Comparison of ENCODE assay signal across 14 mouse cellular contexts in genomic region chr16:7602428-7602827, GRCm38 (mm10).
DNase-seq lines count a peak whose midpoint lies in the region; ATAC-seq lines count a peak whose summit lies in the region.
"Had no signal": no experiment of that assay in that cellular context is flagged by ENCODE, and none has a peak within 500 bp of the region (broad histone marks: within the 10 kb centered on the region; RNA-seq: fewer than 3 reads in every experiment).

No protein-coding gene starts in this region.

- DNase-seq in adrenal gland, adult 2 months: peak; percentile 4
- no peak for DNase-seq in adrenal gland, postnatal 4 days (ENCODE audit: low spot score in 2 of 2)
- DNase-seq in gastrocnemius, postnatal 14 days: peak; percentile 4
- no peak for DNase-seq in gastrocnemius, postnatal 25 days
- DNase-seq in kidney, postnatal 4 days: peak; percentile 3 to 8
- peak; percentile 62 for DNase-seq in midbrain, embryonic 14.5 days
- DNase-seq: adrenal gland, adult 8-10 months; cerebellum, adult 11-12 months; thymus, adult 2 months had no signal

- 39% methylated on average over 1 of the region's 1 CpGs for WGBS in kidney, embryonic 14.5 days
- 34% methylated on average over 1 of the region's 1 CpGs for WGBS in midbrain, embryonic 14.5 days
- WGBS in midbrain, embryonic 13.5 days: 34% methylated on average over 1 of the region's 1 CpGs

- H3K27me3 ChIP-seq in kidney, embryonic 14.5 days (ENCODE audit: control insufficient read depth, insufficient read depth, low read length): no peaks in the 10 kb centered on the region
- H3K27me3 ChIP-seq in midbrain, embryonic 14.5 days (ENCODE audit: control insufficient read depth, insufficient read depth, low read length): no peaks in the 10 kb centered on the region
- H3K27me3 ChIP-seq in midbrain, embryonic 13.5 days: no peaks in the 10 kb centered on the region
- H3K27me3 ChIP-seq: limb, embryonic 12.5 days had no signal

- ATAC-seq in kidney, embryonic 14.5 days (ENCODE audit: low FRiP score, low TSS enrichment): no peak
- no peak for ATAC-seq in midbrain, embryonic 14.5 days (ENCODE audit: low FRiP score, low TSS enrichment)
- no peak for ATAC-seq in midbrain, embryonic 13.5 days
- ATAC-seq: intestine, embryonic 16.5 days had no signal

- no peak overlapping the region for H3K4me2 ChIP-seq in kidney, embryonic 14.5 days (replicated peaks; ENCODE audit: low read depth, low read length)
- no peak overlapping the region for H3K4me2 ChIP-seq in midbrain, embryonic 14.5 days (ENCODE audit: low read length)
- H3K4me2 ChIP-seq in midbrain, embryonic 13.5 days (replicated peaks): no peak overlapping the region
- H3K4me2 ChIP-seq: limb, embryonic 12.5 days had no signal

- H3K36me3 ChIP-seq in kidney, embryonic 14.5 days (ENCODE audit: control insufficient read depth, insufficient read depth, low read length): no peaks in the 10 kb centered on the region
- H3K36me3 ChIP-seq in midbrain, embryonic 14.5 days (ENCODE audit: control insufficient read depth, insufficient read depth, low read length): no peaks in the 10 kb centered on the region
- H3K36me3 ChIP-seq in midbrain, embryonic 13.5 days: no peaks in the 10 kb centered on the region
- H3K36me3 ChIP-seq: limb, embryonic 12.5 days had no signal

- no peaks in the 10 kb centered on the region for H3K4me1 ChIP-seq in kidney, embryonic 14.5 days (ENCODE audit: control insufficient read depth, insufficient read depth, low read length)
- H3K4me1 ChIP-seq in midbrain, embryonic 14.5 days (ENCODE audit: control insufficient read depth, insufficient read depth, low read length): no peaks in the 10 kb centered on the region
- H3K4me1 ChIP-seq in midbrain, embryonic 13.5 days (replicated peaks): no peaks in the 10 kb centered on the region; the same call in 1 of the 2 replicates

- intact Hi-C loops in gastrocnemius, postnatal 14 days (cut with DNase I; ENCODE audit: low total_unique reads): no loop called here

- H3K9ac ChIP-seq in kidney, embryonic 14.5 days (ENCODE audit: low read depth, low read length): no peak overlapping the region
- no peak overlapping the region for H3K9ac ChIP-seq in midbrain, embryonic 14.5 days (replicated peaks; ENCODE audit: low read length)
- no peak overlapping the region for H3K9ac ChIP-seq in midbrain, embryonic 13.5 days (replicated peaks)
- H3K9ac ChIP-seq: limb, embryonic 12.5 days had no signal

- H3K4me3 ChIP-seq in kidney, embryonic 14.5 days (ENCODE audit: low read length): no peak overlapping the region
- no peak overlapping the region for H3K4me3 ChIP-seq in midbrain, embryonic 14.5 days (replicated peaks; ENCODE audit: low read depth, low read length)
- H3K4me3 ChIP-seq in midbrain, embryonic 13.5 days (replicated peaks): no peak overlapping the region
- H3K4me3 ChIP-seq: limb, embryonic 12.5 days had no signal

- peaks cover 3% of the 10 kb centered on the region; the same call in 1 of the 2 replicates for H3K9me3 ChIP-seq in kidney, embryonic 14.5 days (ENCODE audit: control insufficient read depth, low read length)
- no peaks in the 10 kb centered on the region for H3K9me3 ChIP-seq in midbrain, embryonic 14.5 days (ENCODE audit: control insufficient read depth, low read length)
- no peaks in the 10 kb centered on the region for H3K9me3 ChIP-seq in midbrain, embryonic 13.5 days
- H3K9me3 ChIP-seq: limb, embryonic 12.5 days had no signal

- H3K27ac ChIP-seq in kidney, embryonic 14.5 days (ENCODE audit: low read depth, low read length): no peak overlapping the region
- no peak overlapping the region for H3K27ac ChIP-seq in midbrain, embryonic 14.5 days (replicated peaks; ENCODE audit: low read depth, low read length)
- H3K27ac ChIP-seq in midbrain, embryonic 13.5 days: no peak overlapping the region
- H3K27ac ChIP-seq: limb, embryonic 12.5 days; macrophage had no signal

Comparison
In these comparisons a context has a peak if more than half of its experiments do, and no peak if none do; other contexts are left out.
1. DNase-seq: peak in adrenal gland, adult 2 months (single experiment), gastrocnemius, postnatal 14 days (single experiment), kidney, postnatal 4 days (2 of 2) and midbrain, embryonic 14.5 days (single experiment); none in adrenal gland, postnatal 4 days (0 of 2) and gastrocnemius, postnatal 25 days (single experiment).